Mouse (Mus musculus) urinary bladder, postnatal 36 days (tissue): ENCODE data around the gene Prim1.

Experiments used
- DNase-seq, 2 experiments: peaks; one replicate each; pipeline ENCODE4 v3.0.0; 2022; ENCODE audit warnings: low spot score in 2 of 2, mixed read lengths in 1 of 2

Prim1 gene

DNA sequence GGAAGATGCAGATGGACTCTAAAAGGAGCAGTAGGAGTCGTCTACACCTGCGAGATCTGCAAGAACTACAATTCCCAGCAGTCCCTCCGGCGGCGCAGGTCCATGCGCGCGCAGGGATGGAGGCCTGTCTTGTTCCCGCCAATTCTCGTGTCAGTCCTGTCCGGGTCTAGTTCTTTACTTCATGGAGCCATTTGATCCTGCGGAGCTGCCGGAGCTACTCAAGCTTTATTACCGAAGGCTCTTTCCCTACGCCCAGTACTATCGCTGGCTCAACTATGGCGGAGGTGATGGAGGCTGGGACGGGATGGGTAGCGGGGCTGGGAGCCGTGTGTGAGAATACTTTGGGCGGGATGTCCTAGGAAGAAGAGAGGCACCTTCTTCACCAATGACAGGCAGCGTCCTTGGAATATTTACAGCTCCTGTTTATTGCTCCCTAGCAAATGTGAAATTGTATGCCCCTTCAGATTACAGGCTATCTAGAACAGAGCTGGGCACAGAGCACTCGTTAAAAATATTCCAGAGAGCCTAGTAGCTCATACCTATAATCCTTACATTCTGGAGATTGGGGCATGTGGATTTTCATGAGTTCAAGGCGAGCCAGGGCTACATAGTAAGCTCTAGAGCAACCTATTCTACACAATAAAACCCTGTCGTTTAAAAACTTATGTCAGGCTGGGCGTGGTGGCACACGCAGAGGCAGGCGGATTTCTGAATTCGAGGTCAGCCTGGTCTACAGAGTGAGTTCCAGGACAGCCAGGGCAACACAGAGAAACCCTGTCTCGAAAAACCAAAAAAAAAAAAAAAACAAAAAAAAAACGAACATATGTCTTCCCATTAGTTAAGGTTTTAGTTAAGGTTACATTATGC is at the start of gene Prim1:
Prim1 (plus strand) TSS at position 101 of the 867 bp plus-strand sequence.
- DNase-seq = peak; percentile 75 to 80

DNA sequence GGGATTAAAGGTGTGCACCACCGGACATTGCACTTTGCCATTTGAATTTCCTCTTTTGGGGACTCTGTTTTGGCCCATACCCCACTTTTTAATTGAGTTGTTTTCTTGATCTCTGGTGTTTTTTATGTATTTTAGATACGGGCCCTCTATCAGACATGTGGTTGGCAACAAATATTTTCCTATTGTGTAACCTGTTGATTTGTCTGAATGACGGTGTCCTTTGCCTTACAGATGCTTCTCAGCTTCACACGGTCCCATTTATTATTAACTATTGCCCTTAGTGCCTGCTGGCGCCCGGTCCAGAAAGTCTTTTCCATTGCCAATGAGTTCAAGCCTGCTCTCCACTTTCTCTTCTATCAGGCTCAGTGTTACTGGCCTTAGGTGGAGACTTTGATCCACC is 48.5 kb upstream of the Prim1 start:
- no peak for DNase-seq

DNA sequence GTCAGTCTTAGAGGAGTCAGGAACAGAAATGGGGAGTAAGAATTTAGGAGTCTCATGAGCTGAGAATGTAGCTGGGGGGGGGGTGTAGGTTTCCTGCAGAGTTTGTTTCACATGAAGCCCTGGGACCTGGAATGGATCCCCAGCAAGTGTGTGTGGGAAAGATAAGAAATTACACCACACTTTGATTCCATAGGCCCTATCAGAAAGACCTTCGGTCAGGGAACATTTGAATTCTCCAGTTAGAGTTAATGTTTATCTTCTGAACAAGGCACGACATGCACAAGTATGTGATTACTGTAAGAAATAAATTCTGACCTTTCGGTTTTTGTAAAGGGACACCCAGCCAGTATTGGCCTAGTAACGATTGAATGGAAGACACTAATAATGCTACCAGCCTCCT is 45.1 kb upstream of the Prim1 start:
- no peak for DNase-seq

DNA sequence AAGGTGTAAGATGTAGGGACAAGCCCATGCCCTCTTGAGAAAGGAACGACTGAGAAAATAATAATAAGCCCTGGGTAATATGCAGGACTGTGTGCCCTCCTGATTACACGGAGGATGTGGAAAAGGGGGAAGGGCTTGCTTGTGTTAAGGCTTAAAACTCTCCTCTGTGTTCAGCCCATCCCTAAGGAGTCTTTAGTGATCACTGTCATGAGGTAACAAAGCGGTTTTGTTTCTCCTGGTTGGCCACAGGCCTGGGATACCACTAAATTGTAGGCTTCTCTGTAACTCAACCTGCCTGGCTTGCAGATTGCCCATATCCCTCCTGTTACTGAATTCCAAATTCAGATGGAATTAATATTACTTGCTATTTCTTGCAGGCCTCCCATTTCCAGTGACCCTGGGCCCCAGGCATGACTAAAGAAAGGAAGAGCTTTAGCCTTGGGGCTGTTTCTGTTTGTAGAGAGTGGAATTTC is 44.6 kb upstream of the Prim1 start:
- DNase-seq = no peak

DNA sequence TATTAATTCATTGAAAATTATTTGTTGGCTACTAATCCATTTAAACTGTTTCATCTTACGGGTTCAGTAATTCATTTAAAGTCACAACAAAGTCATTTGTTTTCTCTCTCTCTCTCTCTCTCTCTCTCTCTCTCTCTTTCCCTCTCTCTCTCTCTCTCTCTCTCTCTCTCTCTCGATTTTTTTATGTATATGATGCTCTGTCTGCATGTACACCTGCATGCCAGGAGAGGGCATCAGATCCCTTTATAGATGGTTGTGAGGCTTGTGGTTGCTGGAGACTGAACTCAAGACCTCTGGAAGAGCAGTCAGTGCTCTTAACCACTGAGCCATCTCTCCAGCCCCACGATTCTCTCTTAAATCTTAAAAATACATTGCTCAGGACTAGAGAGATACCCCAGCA is 43.8 kb upstream of the Prim1 start:
- no peak for DNase-seq

DNA sequence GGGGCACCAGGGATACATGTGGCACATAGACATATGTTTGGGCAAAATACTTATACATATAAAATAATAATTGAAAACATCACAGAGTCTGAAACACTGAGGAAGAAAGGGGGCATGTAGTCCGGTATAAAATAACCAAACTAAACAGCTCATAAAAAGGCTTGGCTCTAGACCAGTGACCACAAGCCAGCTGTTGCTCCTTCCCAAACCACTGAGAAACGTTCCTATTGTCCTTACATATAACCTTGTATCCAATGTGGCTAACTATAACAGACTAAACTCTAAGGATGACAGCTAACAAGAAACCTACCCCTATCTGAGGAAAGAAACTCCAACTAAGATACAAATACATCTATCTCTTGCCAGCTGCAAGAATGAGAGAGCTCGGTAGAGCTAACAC is 40.9 kb upstream of the Prim1 start:
- no peak for DNase-seq

DNA sequence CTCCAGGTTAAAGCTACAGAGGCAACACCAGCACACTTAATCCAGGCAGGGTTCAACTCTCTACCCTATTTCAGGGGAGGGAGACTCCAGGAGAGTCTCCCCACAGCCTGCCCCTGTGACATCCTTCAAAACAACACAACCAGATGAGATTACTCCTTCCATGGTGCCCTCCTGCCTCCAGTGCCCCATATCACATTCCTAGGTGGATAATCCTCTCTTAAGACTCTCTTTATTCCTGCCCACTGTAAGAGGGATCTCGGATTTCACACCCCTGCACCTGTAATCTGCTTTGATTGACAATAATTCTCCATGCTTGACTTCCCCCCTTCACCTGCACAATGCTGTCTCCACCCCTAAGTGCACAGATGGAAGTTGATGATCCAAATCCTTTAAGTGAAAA is 39.5 kb upstream of the Prim1 start:
- DNase-seq = no peak

DNA sequence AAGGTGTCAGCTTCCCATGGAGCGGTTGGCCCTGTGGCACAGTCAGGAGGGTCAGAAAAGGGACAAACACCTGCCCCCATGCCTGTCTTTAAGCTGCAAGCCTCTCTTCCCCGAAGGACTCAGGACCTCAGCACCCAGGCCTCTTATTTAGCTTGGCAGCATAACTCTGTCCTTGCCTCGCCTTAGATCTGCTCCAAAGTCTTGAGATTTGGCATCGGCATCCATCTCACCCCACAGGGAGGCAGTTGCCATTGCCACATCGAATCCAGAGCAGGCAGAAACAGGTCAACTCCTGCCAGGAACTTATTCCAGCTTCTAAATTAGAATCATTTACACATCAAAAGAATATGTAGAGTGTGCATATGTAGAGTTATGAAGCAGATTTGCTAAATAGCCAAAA is 30.3 kb upstream of the Prim1 start:
- DNase-seq = peak in 1 of 2 experiments; percentile 23

DNA sequence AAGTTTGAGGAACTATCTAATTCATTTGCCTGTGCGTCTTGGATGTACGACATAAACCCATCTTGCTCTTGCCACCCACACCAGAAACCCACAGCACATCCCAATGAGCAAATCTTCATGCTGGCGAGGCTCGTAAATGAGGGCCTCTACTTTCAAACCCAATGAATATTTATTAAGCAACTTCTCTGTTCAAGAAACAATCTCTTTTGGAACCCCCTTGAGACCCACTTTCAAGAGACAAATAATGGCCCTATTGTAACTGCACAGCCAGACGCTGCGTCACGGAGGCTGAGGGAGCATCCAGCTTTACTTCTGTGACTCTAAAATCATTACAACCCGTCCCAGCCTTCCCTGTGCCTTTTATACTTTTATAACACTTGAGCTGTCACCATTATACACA is 29.4 kb upstream of the Prim1 start:
- no peak for DNase-seq

DNA sequence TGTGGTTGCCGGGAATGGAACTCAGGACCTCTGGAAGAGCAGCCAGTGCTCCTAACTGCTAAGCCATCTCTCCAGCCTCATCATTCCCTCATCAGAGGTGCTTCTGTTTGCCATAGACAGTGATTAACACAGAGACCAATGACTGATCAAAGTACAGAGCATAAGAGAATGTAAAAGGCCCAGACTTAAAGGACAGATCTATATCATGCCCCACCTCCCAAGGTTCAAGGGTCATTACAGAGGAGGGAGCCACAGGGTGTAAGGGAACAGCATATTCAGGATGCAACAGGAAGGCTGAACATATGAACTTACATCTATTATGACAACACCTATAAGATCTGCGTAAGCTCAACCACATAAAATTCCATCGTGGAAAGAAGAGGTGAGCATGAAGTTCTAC is 18.3 kb upstream of the Prim1 start:
- DNase-seq = no peak

DNA sequence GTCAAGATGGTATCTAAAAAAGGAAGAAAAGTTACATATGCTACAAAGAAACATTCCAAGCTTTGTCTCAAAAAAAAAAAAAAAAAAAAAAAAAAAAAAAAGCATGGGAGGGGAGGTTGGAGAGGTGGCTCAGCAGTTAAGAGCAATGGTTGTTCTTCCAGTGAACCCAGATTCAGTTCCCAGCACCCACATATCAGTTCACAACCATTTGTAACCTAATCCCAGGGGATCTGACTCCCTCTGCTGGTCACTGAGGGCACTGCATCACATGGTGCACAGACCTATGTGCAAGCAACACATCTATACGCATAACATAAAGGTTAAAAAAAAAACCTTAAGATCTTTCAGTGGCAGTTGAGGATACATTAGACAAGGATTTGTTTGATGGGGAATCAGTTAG is 16.7 kb upstream of the Prim1 start:
- DNase-seq = no peak

DNA sequence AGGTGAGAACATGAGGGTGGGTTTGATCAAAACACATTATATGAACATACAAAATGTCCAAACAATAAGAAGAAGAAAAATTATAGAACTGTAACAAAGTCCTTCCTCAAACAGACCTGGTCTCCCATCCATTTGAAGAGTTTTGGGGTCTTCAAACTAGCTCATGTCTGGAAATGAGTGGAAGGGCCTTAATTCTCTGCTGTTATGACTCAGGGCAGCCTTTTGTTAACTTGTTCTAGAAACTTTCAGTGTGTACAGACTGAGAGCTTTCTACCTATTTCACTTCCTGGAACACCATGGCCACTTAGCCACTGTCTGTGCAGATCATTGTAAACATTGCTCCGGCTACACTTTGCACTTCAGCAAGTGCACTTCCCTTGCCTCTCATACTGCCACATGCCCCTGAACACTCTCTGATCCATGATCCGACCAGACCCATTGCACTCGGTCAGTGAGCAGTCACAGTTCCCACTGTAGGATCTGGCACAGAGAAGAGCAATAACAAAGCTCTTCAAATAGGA is 11.6 kb upstream of the Prim1 start:
- no peak for DNase-seq

DNA sequence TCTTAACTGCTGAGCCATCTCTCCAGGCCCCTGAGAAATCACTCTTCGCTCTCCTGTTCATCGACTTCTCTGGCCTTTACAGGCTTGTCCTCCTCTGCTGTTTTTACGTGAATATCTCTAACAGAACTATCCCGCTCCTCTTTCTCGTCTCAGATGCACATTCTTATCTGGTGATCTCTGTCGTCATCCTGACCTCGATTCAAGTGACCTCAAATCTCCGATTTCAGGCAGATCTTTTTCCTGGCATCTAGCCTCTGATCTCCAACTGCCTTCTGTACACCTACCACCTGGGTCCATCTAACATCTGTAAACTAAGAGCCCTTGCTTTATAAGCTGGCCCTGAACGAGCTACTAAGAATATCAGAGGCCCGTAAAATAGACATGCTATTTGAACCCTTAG is 10.1 kb upstream of the Prim1 start:
- DNase-seq = no peak

DNA sequence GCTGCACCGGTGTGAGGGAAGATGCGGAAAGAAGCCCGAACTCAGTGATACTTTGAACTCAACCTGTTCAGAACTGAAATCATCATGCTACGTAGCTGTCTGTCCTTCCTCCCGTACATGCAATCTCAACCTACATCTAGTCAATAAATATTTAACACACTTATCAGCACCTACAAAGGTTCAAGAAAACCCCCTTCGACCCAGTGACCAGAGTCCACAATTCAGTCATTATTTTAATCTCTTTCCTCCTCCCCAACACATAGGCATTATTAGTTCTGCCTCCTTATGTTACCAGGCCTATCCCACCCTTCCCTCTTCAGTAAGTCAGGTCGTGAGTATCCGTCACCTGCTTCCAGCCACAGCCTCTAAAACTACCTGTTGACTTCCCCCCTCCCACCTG is 9.5 kb upstream of the Prim1 start:
- DNase-seq = no peak

DNA sequence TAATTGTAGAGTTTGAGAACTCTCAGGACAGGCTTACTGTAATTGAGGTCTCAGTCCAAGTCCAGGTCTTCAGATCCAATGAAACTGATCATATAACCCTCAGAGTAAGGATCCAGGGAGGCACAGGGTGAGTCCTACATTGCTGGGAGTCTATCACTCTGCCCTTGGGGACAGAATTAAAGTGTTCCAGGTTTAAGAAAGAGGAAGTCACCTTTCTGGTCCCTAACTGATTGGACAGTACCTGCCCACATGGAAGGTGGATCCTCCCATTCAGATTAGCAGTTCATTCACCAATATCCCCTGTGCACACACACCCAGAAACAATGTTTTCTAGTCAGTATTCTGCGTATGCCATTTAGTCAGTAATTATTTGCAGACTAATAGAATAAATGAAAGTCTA is 7.5 kb upstream of the Prim1 start, which contains the start of gene Hsd17b6:
Hsd17b6 (minus strand) TSS at position 166 of the 400 bp plus-strand sequence.
- DNase-seq = no peak

DNA sequence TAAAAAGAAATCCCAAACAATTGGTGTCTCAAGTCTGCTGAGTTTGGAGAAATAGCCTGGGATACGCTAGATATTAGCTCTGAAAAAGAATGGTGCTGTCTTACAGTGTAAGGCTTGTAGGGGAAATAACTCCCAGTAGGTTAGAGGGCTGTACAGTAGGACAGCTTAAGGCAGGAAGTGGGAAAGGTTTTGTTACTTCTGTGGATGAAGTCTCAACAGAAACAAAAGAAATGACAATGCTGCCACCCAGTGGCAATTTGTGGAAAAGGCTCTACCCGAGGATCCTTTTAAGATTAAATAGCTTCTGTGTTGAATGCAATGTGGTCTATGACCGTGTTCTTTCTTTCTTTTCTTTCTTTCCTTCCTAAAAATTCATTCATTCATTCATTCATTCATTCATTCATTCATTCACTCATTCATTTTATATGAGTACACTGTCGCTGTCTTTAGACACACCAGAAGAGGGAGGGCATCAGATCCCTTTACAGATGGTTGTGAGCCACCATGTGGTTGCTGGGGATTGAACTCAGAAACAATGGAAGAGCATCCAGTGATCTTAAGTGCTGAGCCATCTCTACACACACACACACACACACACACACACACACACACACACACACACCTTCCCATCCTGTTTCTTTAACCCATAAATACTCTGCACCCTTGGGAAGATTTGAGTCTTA is 6.6 kb upstream of the Prim1 start:
- peak; percentile 70 to 78 for DNase-seq

DNA sequence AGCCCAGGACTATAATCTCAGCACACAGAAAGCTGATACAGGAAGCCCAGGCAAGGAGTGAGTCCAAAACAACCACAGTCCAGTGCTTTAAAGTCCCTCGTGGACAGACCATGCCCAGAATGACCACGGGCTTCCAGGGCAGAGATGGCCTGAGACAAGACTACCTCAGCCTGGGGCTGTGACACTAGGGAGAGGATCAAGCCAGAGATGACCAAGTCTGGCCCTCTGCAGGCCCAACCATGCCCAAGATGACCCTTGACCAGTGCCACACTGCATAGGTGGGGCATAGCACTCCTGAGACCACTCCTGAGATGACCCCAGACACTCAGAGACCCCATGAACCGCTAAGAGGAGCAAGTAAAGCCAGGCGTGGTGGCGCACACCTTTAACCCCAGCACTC is 5.2 kb upstream of the Prim1 start:
- no peak for DNase-seq

DNA sequence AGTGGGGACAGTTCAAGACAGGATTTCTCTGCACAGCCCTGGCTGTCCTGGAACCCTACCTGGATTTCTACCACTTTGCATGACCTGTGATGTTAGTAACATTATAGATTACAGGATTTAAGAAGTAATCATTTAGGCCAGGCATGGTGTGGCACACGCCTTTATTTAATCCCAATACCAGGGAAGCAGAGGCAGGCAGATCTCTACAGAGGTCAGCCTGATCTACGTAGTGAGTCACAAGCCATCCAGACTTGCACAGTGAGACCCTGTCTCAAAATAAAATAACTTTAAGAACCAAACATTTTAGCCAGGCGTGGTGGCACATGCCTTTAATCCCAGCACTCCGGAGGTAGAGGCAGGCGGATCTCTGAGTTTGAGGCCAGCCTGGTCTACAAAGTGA is 7.2 kb downstream of the Prim1 start:
- DNase-seq = no peak

DNA sequence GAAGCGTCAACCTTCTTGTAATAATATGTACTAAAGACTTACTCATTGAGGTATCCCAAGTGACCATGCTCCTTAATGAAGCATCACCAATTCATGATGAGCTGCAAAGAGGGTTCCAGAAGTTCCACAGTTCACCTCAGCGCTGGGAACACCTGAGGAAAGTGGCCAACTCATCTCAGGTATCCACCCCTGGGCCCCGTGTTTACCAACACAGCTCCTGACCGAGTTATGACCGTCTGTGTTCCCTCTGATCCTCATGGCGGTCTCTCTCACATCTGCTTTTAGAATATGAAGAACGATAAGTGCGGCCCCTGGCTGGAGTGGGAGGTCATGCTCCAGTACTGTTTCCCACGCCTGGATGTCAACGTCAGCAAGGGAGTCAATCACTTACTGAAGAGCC is 8.5 kb downstream of the Prim1 start:
- no peak for DNase-seq

DNA sequence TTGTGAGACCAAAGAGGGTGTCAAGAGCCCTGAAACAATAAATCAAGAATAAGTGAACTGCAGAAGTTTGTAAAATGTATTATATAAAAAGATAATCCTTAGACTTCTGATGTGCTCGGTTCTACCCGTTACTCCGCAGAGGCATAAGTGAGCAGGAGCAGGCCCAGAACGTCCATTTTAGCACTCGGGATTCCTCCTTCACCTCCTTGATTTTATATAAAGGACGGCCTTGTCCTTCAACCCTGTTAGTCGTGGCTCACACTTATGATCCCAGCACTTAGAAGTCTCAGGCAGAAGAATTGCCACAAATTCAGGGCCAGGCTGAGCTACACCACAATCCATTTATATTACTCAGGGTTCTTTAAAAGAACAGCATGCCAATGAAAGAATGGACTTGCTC is 15.0 kb downstream of the Prim1 start:
- no peak for DNase-seq

DNA sequence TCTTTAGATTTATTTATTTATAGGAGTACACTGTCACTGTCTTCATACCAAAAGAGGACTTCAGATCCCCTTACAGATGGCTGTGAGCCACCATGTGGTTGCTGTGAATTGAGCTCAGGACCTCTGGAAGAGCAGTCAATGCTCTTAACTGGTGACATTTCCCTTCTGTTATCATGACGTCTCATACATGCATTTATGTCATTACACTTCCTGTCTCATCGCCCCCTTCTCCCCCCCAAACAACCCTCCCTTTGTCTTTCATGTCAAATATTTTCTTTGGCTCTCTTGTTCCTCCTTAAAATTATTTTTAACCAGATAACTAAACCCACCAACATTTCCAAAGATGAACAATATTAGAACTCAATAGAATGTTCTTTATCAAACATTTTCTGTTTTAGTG is 15.9 kb downstream of the Prim1 start:
- DNase-seq = no peak

DNA sequence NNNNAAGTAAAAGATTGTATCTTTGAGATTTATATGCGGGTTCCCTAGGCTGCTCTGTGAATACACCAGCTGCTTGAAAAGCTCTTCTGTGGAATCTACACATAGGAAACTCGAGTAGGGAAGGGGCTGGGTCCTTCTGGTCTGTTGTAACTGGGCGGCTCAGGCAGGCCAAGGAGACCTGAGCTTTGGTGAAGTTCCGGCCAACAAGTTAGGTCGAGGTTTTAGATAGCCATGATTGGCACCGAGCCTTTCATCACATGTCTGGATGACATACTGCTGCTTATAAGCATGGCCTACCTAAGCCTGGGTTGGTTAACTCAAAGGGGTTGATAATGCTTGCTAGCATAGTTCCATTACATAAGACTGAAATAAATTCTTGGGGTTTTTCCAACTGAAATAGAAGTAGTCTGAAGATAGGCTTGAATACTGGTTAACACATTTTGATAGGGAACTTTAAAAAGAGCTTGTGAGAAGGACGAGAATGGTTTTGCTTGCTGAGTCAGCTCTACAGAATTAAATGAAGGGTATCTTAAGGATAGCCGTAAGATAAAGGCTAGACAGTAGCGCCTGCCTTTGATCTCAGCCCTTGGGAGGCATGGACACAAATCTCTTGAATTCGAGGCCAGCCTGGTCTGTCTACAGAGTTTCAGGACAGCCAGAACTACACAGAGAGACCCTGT is 21.9 kb downstream of the Prim1 start:
- DNase-seq = peak; percentile 35 to 58
